Mouse (Mus musculus) heart, embryonic 16.5 days (tissue): ENCODE data around the gene Erc2. TPM values are rescaled to one million over a fixed set of nuclear protein-coding genes. Genes with fewer than 3 reads are reported as not detected.

Experiments used
- ATAC-seq: fragments of 200-750 bp; cut with Nextera tagmentation; replicated peaks from 2 replicates; pipeline ENCODE4 v1.8.0; 2017; ENCODE audit warnings: moderate number of reproducible peaks; ENCODE audit not compliant: insufficient read depth, low FRiP score; ENCODE audit errors: extremely low read depth
- H3K27ac ChIP-seq: fragments of 300-500 bp; sonication (generic); 2 replicates; pipeline ENCODE4 v1.5.1; 2014; ENCODE audit warnings: mild to moderate bottlenecking, low read length, control low read depth, moderate library complexity
- H3K27me3 ChIP-seq: fragments of 300-500 bp; sonication (generic); 2 replicates; pipeline ENCODE4 v1.6.1; 2014; ENCODE audit warnings: low read length, mixed read lengths; ENCODE audit not compliant: control insufficient read depth, insufficient read depth
- H3K36me3 ChIP-seq: fragments of 300-500 bp; sonication (generic); 2 replicates; pipeline ENCODE4 v1.6.1; 2014; ENCODE audit not compliant: control insufficient read depth, insufficient read depth
- H3K4me1 ChIP-seq: fragments of 300-500 bp; sonication (generic); 2 replicates; pipeline ENCODE4 v1.6.1; 2014; ENCODE audit warnings: low read length, mixed read lengths; ENCODE audit not compliant: control insufficient read depth, insufficient read depth
- H3K4me2 ChIP-seq: fragments of 300-500 bp; sonication (generic); 2 replicates; pipeline ENCODE4 v1.6.1; 2014; ENCODE audit warnings: low read depth, mild to moderate bottlenecking, control low read depth, low read length
- H3K4me3 ChIP-seq: fragments of 300-500 bp; sonication (generic); 2 replicates; pipeline ENCODE4 v1.5.1; 2014; ENCODE audit warnings: mild to moderate bottlenecking, control low read depth, low read length
- H3K9ac ChIP-seq: fragments of 300-500 bp; sonication (generic); 2 replicates; pipeline ENCODE4 v1.6.1; 2014; ENCODE audit warnings: low read length, control low read depth
- H3K9me3 ChIP-seq: fragments of 300-500 bp; sonication (generic); replicated peaks from 2 replicates; pipeline ENCODE4 v1.6.1; 2016; ENCODE audit warnings: low read length; ENCODE audit not compliant: control insufficient read depth
- WGBS: fragments of 180-500 bp; shearing (Covaris S2); extraction: QIAGEN DNeasy Blood & Tissue Kit; methylation state at CpG from one replicate; pipeline ENCODE4 v1.1.7; 2014; 5-methylcytosine and 5-hydroxymethylcytosine counted together
- polyA plus RNA-seq: library from polyadenylated mRNA; unstranded; fragments of >200 nt; fragmentation: Nextera tagmentation; extraction: Ambion mirVana; gene quantifications from 2 replicates; pipeline ENCODE4 v1.2.1, GENCODE M21; 2015

Erc2 gene
- polyA plus RNA-seq, 1 experiment from 2014 or later: 1.5 TPM

- Histone ChIP-seq H3K4me2 (no peak overlapping the region), H3K27ac (no peak overlapping the region), H3K9me3 (no peaks in the 10 kb centered on the region), H3K9ac (no peak overlapping the region), H3K4me3 (no peak overlapping the region), H3K27me3 (no peaks in the 10 kb centered on the region), H3K36me3 (no peaks in the 10 kb centered on the region), H3K4me1 (peaks cover 3% of the 10 kb centered on the region; the same call in 1 of the 2 replicates)
- ATAC-seq: no peak
- 33% methylated on average over 2 of the region's 2 CpGs for WGBS
These were observed 412.8 kb downstream of the Erc2 start for GRCm38 (mm10) chr14:28035013-28035412.

- no peaks in the 10 kb centered on the region for H3K36me3 ChIP-seq
- no peak overlapping the region for H3K4me3 ChIP-seq
- ATAC-seq: no peak
- WGBS: 62% methylated on average over 4 of the region's 4 CpGs
- no peak overlapping the region for H3K9ac ChIP-seq
- no peaks in the 10 kb centered on the region for H3K4me1 ChIP-seq
- no peak overlapping the region for H3K27ac ChIP-seq
- no peaks in the 10 kb centered on the region for H3K27me3 ChIP-seq
- no peak overlapping the region for H3K4me2 ChIP-seq
- no peaks in the 10 kb centered on the region for H3K9me3 ChIP-seq
These were observed 420.9 kb downstream of the Erc2 start for GRCm38 (mm10) chr14:28043095-28043494.

GRCm38 (mm10) chr14:28051646-28052045 lies 429.4 kb downstream of the Erc2 start:
- H3K4me1 ChIP-seq: no peaks in the 10 kb centered on the region
- no peak for ATAC-seq
- H3K9me3 ChIP-seq: no peaks in the 10 kb centered on the region
- no peaks in the 10 kb centered on the region for H3K27me3 ChIP-seq
- WGBS: 70% methylated on average over 5 of the region's 5 CpGs
- H3K9ac ChIP-seq: no peak overlapping the region
- H3K4me3 ChIP-seq: no peak overlapping the region
- no peaks in the 10 kb centered on the region for H3K36me3 ChIP-seq
- H3K27ac ChIP-seq: no peak overlapping the region
- H3K4me2 ChIP-seq: no peak overlapping the region

- WGBS: 38% methylated on average over 11 of the region's 11 CpGs
- Histone ChIP-seq H3K27me3 (0 out of 2 replicates have a peak, but pooled peaks cover 2% of the 10 kb centered on the region), H3K9ac (no peak overlapping the region), H3K27ac (0 out of 2 replicates have a peak overlapping the region, but pooled peaks have one; percentile 10), H3K9me3 (no peaks in the 10 kb centered on the region), H3K36me3 (no peaks in the 10 kb centered on the region), H3K4me2 (peak overlapping the region; percentile 11; the same call in 1 of the 2 replicates), H3K4me3 (no peak overlapping the region), H3K4me1 (peaks cover 6% of the 10 kb centered on the region)
- no peak for ATAC-seq
These were observed 435.1 kb downstream of the Erc2 start for GRCm38 (mm10) chr14:28057159-28057884.

- 36% methylated on average over 18 of the region's 18 CpGs for WGBS
- Histone ChIP-seq H3K4me1 (peaks cover 6% of the 10 kb centered on the region), H3K27ac (0 out of 2 replicates have a peak overlapping the region, but pooled peaks have one; percentile 10), H3K9ac (no peak overlapping the region), H3K27me3 (0 out of 2 replicates have a peak, but pooled peaks cover 2% of the 10 kb centered on the region), H3K9me3 (no peaks in the 10 kb centered on the region), H3K4me2 (no peak overlapping the region; the same call in 1 of the 2 replicates), H3K36me3 (no peaks in the 10 kb centered on the region), H3K4me3 (no peak overlapping the region)
- peak; percentile 23; the same call in 1 of the 2 replicates for ATAC-seq
These were observed 435.9 kb downstream of the Erc2 start for GRCm38 (mm10) chr14:28057885-28058860.

- Histone ChIP-seq H3K9me3 (no peaks in the 10 kb centered on the region), H3K9ac (no peak overlapping the region), H3K27ac (no peak overlapping the region), H3K36me3 (no peaks in the 10 kb centered on the region), H3K4me3 (no peak overlapping the region), H3K4me2 (no peak overlapping the region), H3K27me3 (0 out of 2 replicates have a peak, but pooled peaks cover 2% of the 10 kb centered on the region), H3K4me1 (peaks cover 6% of the 10 kb centered on the region)
- 87% methylated on average over 4 of the region's 4 CpGs for WGBS
- no peak for ATAC-seq
These were observed 438.7 kb downstream of the Erc2 start for GRCm38 (mm10) chr14:28060891-28061290.

- Histone ChIP-seq H3K36me3 (no peaks in the 10 kb centered on the region), H3K27me3 (0 out of 2 replicates have a peak, but pooled peaks cover 2% of the 10 kb centered on the region), H3K27ac (no peak overlapping the region), H3K9ac (no peak overlapping the region), H3K4me1 (peaks cover 6% of the 10 kb centered on the region), H3K4me3 (no peak overlapping the region), H3K9me3 (no peaks in the 10 kb centered on the region), H3K4me2 (no peak overlapping the region)
- 64% methylated on average over 3 of the region's 3 CpGs for WGBS
- ATAC-seq: no peak
These were observed 439.6 kb downstream of the Erc2 start for GRCm38 (mm10) chr14:28061649-28062375.

- Histone ChIP-seq H3K4me1 (no peaks in the 10 kb centered on the region), H3K9me3 (no peaks in the 10 kb centered on the region), H3K27ac (no peak overlapping the region), H3K36me3 (no peaks in the 10 kb centered on the region), H3K4me2 (no peak overlapping the region), H3K27me3 (no peaks in the 10 kb centered on the region), H3K4me3 (no peak overlapping the region), H3K9ac (no peak overlapping the region)
- no peak for ATAC-seq
- WGBS: 75% methylated on average over 12 of the region's 12 CpGs
These were observed 445.8 kb downstream of the Erc2 start for GRCm38 (mm10) chr14:28068021-28068420.
